Mouse (Mus musculus) R1 (cell line): ENCODE results near the gene Gm49661.
A peak's percentile ranks its signal among the peaks of the same experiment; 100 is the strongest.

Experiments used
- DNase-seq: peaks from one replicate; pipeline ENCODE4 v3.0.0-alpha.2; 2018; ENCODE audit warnings: low read depth, low spot score

The Gm49661 gene

GRCm38 (mm10) chr8:84984294-84985048 lies 15.2 kb upstream of the Gm49661 start:
- no peak for DNase-seq

GRCm38 (mm10) chr8:84982499-84983011 lies 13.3 kb upstream of the Gm49661 start:
- DNase-seq = no peak

GRCm38 (mm10) chr8:84981644-84982498 lies 12.6 kb upstream of the Gm49661 start:
- DNase-seq = no peak

GRCm38 (mm10) chr8:84980622-84981358 lies 11.6 kb upstream of the Gm49661 start:
- DNase-seq = no peak

- peak; percentile 99 for DNase-seq
Measured at GRCm38 (mm10) chr8:84979599-84980421, 10.6 kb upstream of the Gm49661 start.

GRCm38 (mm10) chr8:84978248-84978940 lies 9.2 kb upstream of the Gm49661 start, which contains the start of gene Junb:
Gene Junb, minus strand, starts transcription at chr8:84978718.
- DNase-seq = peak; percentile 94

- DNase-seq = peak; percentile 74
Measured at GRCm38 (mm10) chr8:84977435-84978247, 8.4 kb upstream of the Gm49661 start.

- no peak for DNase-seq
Measured at GRCm38 (mm10) chr8:84976763-84977434, 7.7 kb upstream of the Gm49661 start.

GRCm38 (mm10) chr8:84976031-84976762 lies 7.0 kb upstream of the Gm49661 start:
- peak; percentile 96 for DNase-seq

- DNase-seq = peak; percentile 81
Measured at GRCm38 (mm10) chr8:84975434-84975833, 6.2 kb upstream of the Gm49661 start.

GRCm38 (mm10) chr8:84974543-84975142 lies 5.4 kb upstream of the Gm49661 start:
- DNase-seq = no peak

GRCm38 (mm10) chr8:84973803-84974542 lies 4.7 kb upstream of the Gm49661 start:
- DNase-seq = peak; percentile 83

- DNase-seq = no peak
Measured at GRCm38 (mm10) chr8:84973079-84973478, 3.8 kb upstream of the Gm49661 start.

- DNase-seq = no peak
Measured at GRCm38 (mm10) chr8:84970913-84971312, 1.7 kb upstream of the Gm49661 start.

GRCm38 (mm10) chr8:84970135-84970790 lies 1.0 kb upstream of the Gm49661 start:
- DNase-seq = peak; percentile 32

- no peak for DNase-seq
Measured at GRCm38 (mm10) chr8:84968650-84969049, 583 bp downstream of the Gm49661 start.
